Mouse (Mus musculus): Measurements from ENCODE around the gene Cstf1.

Gene Cstf1

DNA sequence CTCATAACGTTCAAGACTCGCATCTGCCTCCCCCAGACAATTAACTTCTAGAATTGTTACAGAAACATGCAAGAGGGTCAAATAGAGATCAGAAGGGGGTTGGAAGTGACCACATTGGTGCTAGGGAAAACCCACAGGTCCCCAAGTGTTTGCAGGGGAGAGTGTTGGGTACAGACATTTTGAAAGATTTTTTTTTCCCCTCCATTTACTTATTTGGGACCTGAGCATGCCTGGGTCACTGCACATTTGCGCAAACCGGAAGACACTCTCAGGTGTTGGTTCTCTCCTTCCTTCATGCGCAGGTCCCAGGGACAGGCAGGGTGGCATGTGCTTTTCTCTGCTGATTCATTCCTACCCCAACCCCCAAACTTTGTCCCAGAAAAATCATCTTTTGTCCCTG, 46.4 kb downstream of the Cstf1 start:
- DNase-seq = no peak

GRCm38 (mm10) chr2:172418208-172418607, 47.7 kb downstream of the Cstf1 start:
- DNase-seq = no peak

DNA sequence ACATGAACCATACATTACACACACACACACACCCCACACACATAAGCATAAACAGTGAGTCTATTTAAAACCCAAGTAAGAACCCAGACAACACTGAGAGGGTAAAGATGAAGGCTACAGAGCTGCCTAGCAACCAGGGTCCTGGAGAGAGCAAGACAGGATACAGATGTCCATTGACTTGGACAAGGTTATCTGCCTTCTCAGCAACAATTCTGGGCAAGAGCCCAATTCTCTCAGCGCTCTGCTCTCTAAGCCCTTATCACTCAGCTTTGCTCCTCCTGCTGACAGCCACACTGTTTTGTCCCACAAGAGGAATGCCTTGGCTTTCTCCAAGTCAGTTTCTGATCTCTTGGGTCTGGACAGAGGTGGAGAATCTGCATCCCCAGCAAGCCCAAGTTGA, 60.1 kb downstream of the Cstf1 start:
- DNase-seq = peak; percentile 93
